Mouse (Mus musculus) c-Kit-positive CD71-negative TER-119-negative erythroid progenitor cells, embryonic 14.5 days (primary cell): ENCODE measurements around the gene Ciita.

Experiments
- DNase-seq: peaks from one replicate; pipeline ENCODE4 v3.0.0-alpha.2; 2013; ENCODE audit warnings: low read depth

The Ciita gene

GRCm38 (mm10) chr16:10520908-10521614 lies 41.2 kb downstream of the Ciita start:
- peak; percentile 69 for DNase-seq

GRCm38 (mm10) chr16:10522811-10523210 lies 43.0 kb downstream of the Ciita start:
- DNase-seq: peak; percentile 34

GRCm38 (mm10) chr16:10523650-10524049 lies 43.8 kb downstream of the Ciita start:
- no peak for DNase-seq

- no peak for DNase-seq
These were observed 45.2 kb downstream of the Ciita start for GRCm38 (mm10) chr16:10524866-10525609.

GRCm38 (mm10) chr16:10525610-10525980 lies 45.7 kb downstream of the Ciita start:
- no peak for DNase-seq

- no peak for DNase-seq
These were observed 47.3 kb downstream of the Ciita start for GRCm38 (mm10) chr16:10527046-10527644.

GRCm38 (mm10) chr16:10528382-10528781 lies 48.5 kb downstream of the Ciita start:
- no peak for DNase-seq

- no peak for DNase-seq
These were observed 50.3 kb downstream of the Ciita start for GRCm38 (mm10) chr16:10530179-10530578.

- DNase-seq: no peak
These were observed 53.9 kb downstream of the Ciita start for GRCm38 (mm10) chr16:10533781-10534180.

- DNase-seq: no peak
These were observed 54.7 kb downstream of the Ciita start for GRCm38 (mm10) chr16:10534567-10534966.

GRCm38 (mm10) chr16:10536323-10536722 lies 56.5 kb downstream of the Ciita start:
- DNase-seq: no peak

GRCm38 (mm10) chr16:10536961-10537360 lies 57.1 kb downstream of the Ciita start:
- DNase-seq: no peak

- no peak for DNase-seq
These were observed 61.1 kb downstream of the Ciita start for GRCm38 (mm10) chr16:10540763-10541597.

GRCm38 (mm10) chr16:10541598-10541930 lies 61.7 kb downstream of the Ciita start:
- no peak for DNase-seq

GRCm38 (mm10) chr16:10542266-10542665 lies 62.4 kb downstream of the Ciita start:
- DNase-seq: no peak

- peak; percentile 93 for DNase-seq
These were observed 63.0 kb downstream of the Ciita start, which contains the start of gene Dexi for GRCm38 (mm10) chr16:10542698-10543365. Dexi (minus strand) TSS chr16:10543054.

- peak; percentile 91 for DNase-seq
These were observed 65.2 kb downstream of the Ciita start, which contains the start of gene Clec16a for GRCm38 (mm10) chr16:10544995-10545622. Clec16a (plus strand) TSS chr16:10545339.

GRCm38 (mm10) chr16:10546865-10547264 lies 67.0 kb downstream of the Ciita start:
- no peak for DNase-seq

GRCm38 (mm10) chr16:10548938-10549337 lies 69.1 kb downstream of the Ciita start:
- DNase-seq: no peak

- DNase-seq: no peak
These were observed 69.7 kb downstream of the Ciita start for GRCm38 (mm10) chr16:10549600-10549999.

GRCm38 (mm10) chr16:10551592-10551991 lies 71.7 kb downstream of the Ciita start:
- DNase-seq: no peak
